Mouse (Mus musculus) myocyte (in vitro differentiated cells): ENCODE results near the gene Myo1d. TPM values are rescaled to one million over a fixed set of nuclear protein-coding genes. Genes with fewer than 3 reads are reported as not detected.

Experiments used
- H3K27me3 ChIP-seq: one replicate; pipeline ENCODE4 v1.6.1; 2011; ENCODE audit not compliant: control insufficient read depth, insufficient read depth, insufficient read length
- H3K36me3 ChIP-seq: one replicate; pipeline ENCODE4 v1.6.1; 2011; ENCODE audit not compliant: control insufficient read depth, insufficient read depth
- H3K4me2 ChIP-seq: one replicate; pipeline ENCODE4 v1.6.1; 2011; ENCODE audit warnings: low read depth, control low read depth
- H3K4me3 ChIP-seq: one replicate; pipeline ENCODE4 v1.5.1; 2011; ENCODE audit warnings: mild to moderate bottlenecking, control low read depth, moderate library complexity
- H3K79me2 ChIP-seq: one replicate; pipeline ENCODE4 v1.6.1; 2011; ENCODE audit not compliant: control insufficient read depth, insufficient read depth
- H3ac ChIP-seq: one replicate; pipeline ENCODE4 v1.6.1; 2011; ENCODE audit not compliant: control insufficient read depth, insufficient read length
- CEBPB ChIP-seq: IDR thresholded peaks from 2 replicates; pipeline ENCODE4 v1.6.1; 2011; ENCODE audit warnings: mild to moderate bottlenecking, moderate library complexity; ENCODE audit not compliant: poor library complexity, insufficient read depth, severe bottlenecking
- E2F4 ChIP-seq: IDR thresholded peaks from one replicate; pipeline ENCODE4 v1.6.1; 2011; ENCODE audit warnings: mild to moderate bottlenecking, control low read depth, moderate library complexity; ENCODE audit not compliant: insufficient read depth
- MAX ChIP-seq: IDR thresholded peaks from one replicate; pipeline ENCODE4 v1.6.1; 2011; ENCODE audit warnings: low read depth, mild to moderate bottlenecking, control low read depth
- MYOD1 ChIP-seq, 3 experiments: IDR thresholded peaks; one replicate each; pipeline ENCODE4 v1.6.1; 2011; ENCODE audit warnings: control low read depth in 2 of 3, low read depth in 2 of 3, mild to moderate bottlenecking in 2 of 3, moderate library complexity in 1 of 3; ENCODE audit not compliant: insufficient read length in 2 of 3, control insufficient read depth in 1 of 3
- MYOG ChIP-seq, 3 experiments: IDR thresholded peaks; one replicate each; pipeline ENCODE4 v1.6.1; 2011; ENCODE audit warnings: control low read depth in 2 of 3, low read depth in 2 of 3, mild to moderate bottlenecking in 2 of 3; ENCODE audit not compliant: insufficient read length in 2 of 3, control insufficient read depth in 1 of 3, insufficient read depth in 1 of 3
- POLR2AphosphoS2 ChIP-seq: IDR thresholded peaks from one replicate; pipeline ENCODE4 v1.6.1; 2011; ENCODE audit warnings: low read depth, control low read depth; ENCODE audit not compliant: insufficient read length
- REST ChIP-seq: IDR thresholded peaks from one replicate; pipeline ENCODE4 v1.6.1; 2011; ENCODE audit warnings: mild to moderate bottlenecking, control low read depth, moderate library complexity; ENCODE audit not compliant: insufficient read depth, insufficient read length
- SRF ChIP-seq: IDR thresholded peaks from one replicate; pipeline ENCODE4 v1.6.1; 2011; ENCODE audit warnings: low read depth; ENCODE audit not compliant: control insufficient read depth, insufficient read length
- TCF12 ChIP-seq: IDR thresholded peaks from one replicate; pipeline ENCODE4 v1.6.1; 2011; ENCODE audit warnings: mild to moderate bottlenecking, control low read depth; ENCODE audit not compliant: poor library complexity, insufficient read depth, severe bottlenecking
- TCF3 ChIP-seq: IDR thresholded peaks from one replicate; pipeline ENCODE4 v1.6.1; 2011; ENCODE audit warnings: low read depth, control low read depth; ENCODE audit not compliant: insufficient read length
- USF1 ChIP-seq: IDR thresholded peaks from one replicate; pipeline ENCODE4 v1.6.1; 2011; ENCODE audit warnings: low read depth, mild to moderate bottlenecking, control low read depth, moderate library complexity
- polyA plus RNA-seq: library from polyadenylated mRNA; unstranded; fragments of >200 nt; fragmentation: generic; extraction: Trizol; gene quantifications from one replicate; pipeline ENCODE4 v1.2.1, GENCODE M21; 2012; ENCODE audit warnings: missing spikeins

Gene Myo1d
- polyA plus RNA-seq, 1 experiment: 10.5 TPM

- H3K36me3 ChIP-seq: no peaks in the 10 kb centered on the region
- no peaks in the 10 kb centered on the region for H3K27me3 ChIP-seq
- no peak overlapping the region for H3ac ChIP-seq
- no peak overlapping the region for H3K4me3 ChIP-seq
- H3K79me2 ChIP-seq: no peaks in the 10 kb centered on the region
- H3K4me2 ChIP-seq: no peak overlapping the region
- no peak for TF ChIP-seq REST
- no peak for TF ChIP-seq CEBPB
- no peak for TF ChIP-seq MYOD1 (IDR thresholded peaks at IDR 0.05; ENCODE audit: control insufficient read depth in 1 of 3, insufficient read length in 2 of 3, low read depth in 2 of 3)
- TF ChIP-seq TCF12: no peak
These were observed 13.1 kb downstream of the Myo1d start for GRCm38 (mm10) chr11:80766472-80767319.

GRCm38 (mm10) chr11:80766068-80766467 is 13.8 kb downstream of the Myo1d start:
- no peak overlapping the region for H3ac ChIP-seq
- no peaks in the 10 kb centered on the region for H3K79me2 ChIP-seq
- TF ChIP-seq TCF3 (no peak), CEBPB (no peak), POLR2AphosphoS2 (no peak), E2F4 (no peak), MYOD1 (IDR thresholded peaks at IDR 0.05; ENCODE audit: control insufficient read depth in 1 of 3, insufficient read length in 2 of 3, low read depth in 2 of 3) (no peak), MYOG (IDR thresholded peaks at IDR 0.05; ENCODE audit: control insufficient read depth in 1 of 3, insufficient read depth in 1 of 3, insufficient read length in 2 of 3, low read depth in 2 of 3) (no peak), TCF12 (no peak)
- H3K27me3 ChIP-seq: no peaks in the 10 kb centered on the region
- no peaks in the 10 kb centered on the region for H3K36me3 ChIP-seq
- no peak overlapping the region for H3K4me2 ChIP-seq
- no peak overlapping the region for H3K4me3 ChIP-seq

- H3K4me2 ChIP-seq: no peak overlapping the region
- no peaks in the 10 kb centered on the region for H3K36me3 ChIP-seq
- no peak for TF ChIP-seq MAX
- TF ChIP-seq E2F4: no peak
- TF ChIP-seq MYOD1 (IDR thresholded peaks at IDR 0.05; ENCODE audit: control insufficient read depth in 1 of 3, insufficient read length in 2 of 3, low read depth in 2 of 3): no peak
- no peak for TF ChIP-seq TCF12
- no peak for TF ChIP-seq CEBPB
- no peak for TF ChIP-seq POLR2AphosphoS2
- no peak for TF ChIP-seq TCF3
- no peak for TF ChIP-seq MYOG (IDR thresholded peaks at IDR 0.05; ENCODE audit: control insufficient read depth in 1 of 3, insufficient read depth in 1 of 3, insufficient read length in 2 of 3, low read depth in 2 of 3)
- no peak for TF ChIP-seq USF1
- H3ac ChIP-seq: no peak overlapping the region
- no peaks in the 10 kb centered on the region for H3K79me2 ChIP-seq
- H3K4me3 ChIP-seq: no peak overlapping the region
- no peaks in the 10 kb centered on the region for H3K27me3 ChIP-seq
These were observed 17.8 kb downstream of the Myo1d start for GRCm38 (mm10) chr11:80762066-80762465.

GRCm38 (mm10) chr11:80761285-80761974 is 18.4 kb downstream of the Myo1d start:
- H3ac ChIP-seq: no peak overlapping the region
- no peak overlapping the region for H3K4me3 ChIP-seq
- H3K36me3 ChIP-seq: no peaks in the 10 kb centered on the region
- H3K79me2 ChIP-seq: no peaks in the 10 kb centered on the region
- no peak overlapping the region for H3K4me2 ChIP-seq
- H3K27me3 ChIP-seq: no peaks in the 10 kb centered on the region
- TF ChIP-seq POLR2AphosphoS2 (no peak), TCF3 (no peak)

- H3K79me2 ChIP-seq: no peaks in the 10 kb centered on the region
These were observed 20.8 kb downstream of the Myo1d start for GRCm38 (mm10) chr11:80759023-80759422.

More at GRCm38 (mm10) chr11:80759023-80759422, 20.8 kb downstream of the Myo1d start:
- no peaks in the 10 kb centered on the region for H3K27me3 ChIP-seq
- H3K4me2 ChIP-seq: no peak overlapping the region
- H3ac ChIP-seq: no peak overlapping the region
- H3K4me3 ChIP-seq: no peak overlapping the region
- no peak for TF ChIP-seq POLR2AphosphoS2
- TF ChIP-seq MAX: no peak
- no peak for TF ChIP-seq SRF
- no peaks in the 10 kb centered on the region for H3K36me3 ChIP-seq
